Mouse (Mus musculus) lung, embryonic 15.5 days (tissue): Measurements from ENCODE around the gene Gm28041. TPM values are rescaled to one million over a fixed set of nuclear protein-coding genes. Genes with fewer than 3 reads are reported as not detected.
"Not testable (repeated sequence)": the region's sequence is repeated elsewhere in the genome, so short reads cannot be mapped to it uniquely, and the experiment has no call there.

Experiments used
- ATAC-seq: fragments of 200-750 bp; cut with Nextera tagmentation; 2 replicates; pipeline ENCODE4 v1.8.0; 2017; ENCODE audit warnings: moderate number of reproducible peaks, borderline replicate concordance; ENCODE audit not compliant: low FRiP score, low TSS enrichment; ENCODE audit errors: extremely low read depth
- H3K27ac ChIP-seq: fragments of 300-500 bp; sonication (generic); 2 replicates; pipeline ENCODE4 v1.5.1; 2015; ENCODE audit warnings: moderate library complexity, mild to moderate bottlenecking, inconsistent platforms
- H3K27me3 ChIP-seq: fragments of 300-500 bp; sonication (generic); 2 replicates; pipeline ENCODE4 v1.6.1; 2015; ENCODE audit warnings: inconsistent platforms
- H3K36me3 ChIP-seq: fragments of 300-500 bp; sonication (generic); 2 replicates; pipeline ENCODE4 v1.6.1; 2015; ENCODE audit warnings: inconsistent platforms
- H3K4me1 ChIP-seq: fragments of 300-500 bp; sonication (generic); 2 replicates; pipeline ENCODE4 v1.6.1; 2015; ENCODE audit warnings: inconsistent platforms
- H3K4me2 ChIP-seq: fragments of 300-500 bp; sonication (generic); 2 replicates; pipeline ENCODE4 v1.6.1; 2015; ENCODE audit warnings: inconsistent platforms, mild to moderate bottlenecking, moderate library complexity
- H3K4me3 ChIP-seq: fragments of 300-500 bp; sonication (generic); 2 replicates; pipeline ENCODE4 v1.5.1; 2015; ENCODE audit warnings: mild to moderate bottlenecking, inconsistent platforms
- H3K9ac ChIP-seq: fragments of 300-500 bp; sonication (generic); 2 replicates; pipeline ENCODE4 v1.6.1; 2015; ENCODE audit warnings: inconsistent platforms
- H3K9me3 ChIP-seq: fragments of 300-500 bp; sonication (generic); 2 replicates; pipeline ENCODE4 v1.6.1; 2016; ENCODE audit warnings: inconsistent platforms
- WGBS: fragments of 180-500 bp; shearing (Covaris S2); methylation state at CpG from one replicate; pipeline ENCODE4 v1.1.7; 2015; 5-methylcytosine and 5-hydroxymethylcytosine counted together
- polyA plus RNA-seq: library from polyadenylated mRNA; unstranded; fragments of >200 nt; fragmentation: Nextera tagmentation; extraction: Ambion mirVana; gene quantifications from 2 replicates; pipeline ENCODE4 v1.2.1, GENCODE M21; 2015

Gm28041 gene
- polyA plus RNA-seq: 0.46 and 0.48 TPM in 2 replicates

DNA sequence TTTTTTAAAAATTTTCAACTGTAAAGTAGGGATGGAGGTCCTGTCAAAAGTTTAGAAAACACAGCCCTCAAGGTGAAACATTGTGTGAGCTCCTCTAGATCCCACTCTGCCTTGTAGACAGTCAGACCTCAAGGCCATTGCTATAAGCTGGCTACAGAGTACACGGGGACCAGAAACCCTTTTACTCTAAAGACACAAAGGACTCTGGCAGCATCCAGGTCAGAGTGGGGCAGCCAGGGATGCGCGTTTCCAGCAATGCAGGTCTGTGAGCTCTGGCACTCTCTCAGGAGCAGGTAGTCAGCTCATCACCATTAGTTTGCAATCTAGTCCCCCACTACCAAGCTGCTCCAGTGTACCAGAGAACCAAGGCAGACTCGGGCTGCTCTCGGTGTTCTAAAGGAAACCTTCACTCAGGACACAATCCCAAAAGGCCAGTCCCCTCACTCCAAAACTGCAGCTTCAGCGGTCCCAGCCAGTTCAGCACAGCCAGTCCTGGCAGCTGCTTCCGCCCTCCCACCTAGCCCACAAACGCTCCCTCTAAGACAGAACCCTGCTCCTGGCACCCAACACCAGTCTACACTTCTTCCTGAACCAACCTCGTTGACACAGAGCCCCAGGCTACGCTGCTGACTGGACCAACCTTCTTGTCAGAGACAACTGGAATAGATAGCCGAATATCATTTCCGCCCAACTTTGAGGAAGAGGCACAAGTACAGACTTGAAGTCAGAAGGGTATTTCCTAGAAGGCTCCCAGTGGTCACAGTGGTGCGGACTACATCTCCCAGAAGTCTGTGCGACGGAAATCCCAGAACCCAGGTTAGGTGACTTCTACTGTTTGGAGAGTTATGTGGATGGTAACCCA, at the start of gene Gm28041, which contains the start of gene Zfp456:
Gene Gm28041 (minus strand): TSS at position 684 of the 862 bp plus-strand sequence.
Gene Zfp456 (minus strand): TSS at position 761 of the 862 bp plus-strand sequence.
- H3K4me2 ChIP-seq: peak within 1 kb of the TSS; percentile 60
- not testable (repeated sequence) for H3K36me3 ChIP-seq, H3K9me3 ChIP-seq, H3K27ac ChIP-seq, H3K4me1 ChIP-seq, H3K27me3 ChIP-seq
- ATAC-seq: peak; percentile 91; the same call in 1 of the 2 replicates
- peak within 1 kb of the TSS; percentile 36 for H3K9ac ChIP-seq
- WGBS: 14% methylated on average over 14 of the region's 15 CpGs
- peak within 1 kb of the TSS; percentile 54 for H3K4me3 ChIP-seq

DNA sequence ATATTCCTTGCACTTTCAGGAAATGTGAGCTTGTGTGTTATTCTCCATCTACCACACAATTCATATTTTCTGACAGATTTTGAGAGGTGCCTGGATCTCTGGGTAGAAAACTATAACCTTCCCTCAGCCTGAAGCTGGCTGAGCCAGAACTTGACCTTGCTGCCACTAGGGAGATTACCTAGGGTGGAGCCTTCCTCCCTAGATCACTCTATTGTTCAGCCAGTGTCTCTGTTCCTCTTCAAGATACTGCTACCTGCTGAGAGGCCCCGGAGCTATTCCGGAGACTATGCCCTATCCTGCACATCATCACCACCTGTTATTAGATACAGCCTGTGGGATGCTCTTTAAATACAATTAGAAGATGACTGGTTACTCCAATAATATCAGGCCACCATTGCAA, 47.0 kb upstream of the Gm28041 start:
- ATAC-seq, H3K9ac ChIP-seq, H3K4me2 ChIP-seq, H3K27ac ChIP-seq, H3K4me3 ChIP-seq, H3K27me3 ChIP-seq, H3K36me3 ChIP-seq, H3K9me3 ChIP-seq, H3K4me1 ChIP-seq: not testable (repeated sequence)
- 91% methylated on average over 2 of the region's 2 CpGs for WGBS

DNA sequence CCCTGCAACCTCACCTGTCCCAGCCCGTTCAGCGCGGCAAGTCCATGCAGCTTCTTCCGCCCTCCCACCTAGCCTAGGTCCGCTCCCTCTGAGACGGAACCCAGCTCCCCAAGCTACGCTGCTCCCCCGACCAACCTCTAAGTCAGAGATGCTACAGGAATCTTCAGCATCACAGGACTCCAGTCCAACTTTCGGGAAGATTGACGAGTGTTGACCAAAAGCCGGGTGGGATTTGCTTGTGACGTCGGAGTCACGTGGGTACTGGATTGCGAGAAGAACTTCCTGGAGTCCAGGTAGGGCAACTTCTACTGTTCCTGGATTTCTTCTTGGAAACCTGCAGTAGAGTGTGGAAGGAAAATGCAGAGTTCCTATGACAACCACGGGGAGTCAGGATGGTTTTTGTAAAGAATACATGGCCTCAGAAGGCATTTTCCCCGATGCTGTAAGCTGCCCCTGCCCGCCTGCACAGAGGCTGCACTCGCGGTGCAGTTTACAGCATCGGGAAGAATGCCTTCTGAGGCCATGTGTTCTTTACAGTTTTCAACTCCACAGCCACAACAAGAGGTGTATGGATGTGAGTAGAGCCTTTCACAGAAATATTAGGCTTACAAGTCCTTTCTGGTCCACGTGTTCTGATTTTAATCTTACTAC, 45.8 kb upstream of the Gm28041 start, which contains the start of gene Zfp459:
Gene Zfp459 (minus strand): TSS at position 212 of the 651 bp plus-strand sequence.
- 2% methylated on average over 22 of the region's 22 CpGs for WGBS
- Histone ChIP-seq H3K4me3 (peak within 1 kb of the TSS; percentile 58), H3K27ac (0 out of 2 replicates have a peak within 1 kb of the TSS, but pooled peaks have one; percentile 15), H3K4me1 (no peaks in the 10 kb centered on the region), H3K9me3 (no peaks in the 10 kb centered on the region), H3K27me3 (no peaks in the 10 kb centered on the region), H3K36me3 (no peaks in the 10 kb centered on the region), H3K4me2 (peak within 1 kb of the TSS; percentile 73), H3K9ac (peak within 1 kb of the TSS; percentile 51)
- ATAC-seq: peak; percentile 77

- H3K36me3 ChIP-seq: no peaks in the 10 kb centered on the region
- H3K4me3 ChIP-seq: peak overlapping the region; percentile 58
- H3K27me3 ChIP-seq: no peaks in the 10 kb centered on the region
- H3K9ac ChIP-seq: peak overlapping the region; percentile 51
- peak overlapping the region; percentile 73 for H3K4me2 ChIP-seq
- H3K4me1 ChIP-seq: no peaks in the 10 kb centered on the region
- 24% methylated on average over 11 of the region's 11 CpGs for WGBS
- no peaks in the 10 kb centered on the region for H3K9me3 ChIP-seq
- ATAC-seq: no peak; the same call in 1 of the 2 replicates
- 0 out of 2 replicates have a peak overlapping the region, but pooled peaks have one; percentile 15 for H3K27ac ChIP-seq
Observed at GRCm38 (mm10) chr13:67420558-67421206, 45.1 kb upstream of the Gm28041 start.

- Histone ChIP-seq H3K4me3 (no peak overlapping the region), H3K27me3 (no peaks in the 10 kb centered on the region), H3K9ac (no peak overlapping the region), H3K4me1 (no peaks in the 10 kb centered on the region), H3K9me3 (no peaks in the 10 kb centered on the region), H3K4me2 (no peak overlapping the region), H3K27ac (no peak overlapping the region), H3K36me3 (no peaks in the 10 kb centered on the region)
- ATAC-seq: no peak
- 83% methylated on average over 3 of the region's 3 CpGs for WGBS
Observed at GRCm38 (mm10) chr13:67416811-67417210, 41.3 kb upstream of the Gm28041 start.

GRCm38 (mm10) chr13:67415759-67416158, 40.2 kb upstream of the Gm28041 start:
- Histone ChIP-seq H3K36me3 (no peaks in the 10 kb centered on the region), H3K4me3 (no peak overlapping the region), H3K27ac (no peak overlapping the region), H3K9ac (no peak overlapping the region), H3K27me3 (no peaks in the 10 kb centered on the region), H3K9me3 (no peaks in the 10 kb centered on the region), H3K4me1 (no peaks in the 10 kb centered on the region), H3K4me2 (no peak overlapping the region)
- WGBS: 84% methylated on average over 6 of the region's 6 CpGs
- no peak for ATAC-seq

DNA sequence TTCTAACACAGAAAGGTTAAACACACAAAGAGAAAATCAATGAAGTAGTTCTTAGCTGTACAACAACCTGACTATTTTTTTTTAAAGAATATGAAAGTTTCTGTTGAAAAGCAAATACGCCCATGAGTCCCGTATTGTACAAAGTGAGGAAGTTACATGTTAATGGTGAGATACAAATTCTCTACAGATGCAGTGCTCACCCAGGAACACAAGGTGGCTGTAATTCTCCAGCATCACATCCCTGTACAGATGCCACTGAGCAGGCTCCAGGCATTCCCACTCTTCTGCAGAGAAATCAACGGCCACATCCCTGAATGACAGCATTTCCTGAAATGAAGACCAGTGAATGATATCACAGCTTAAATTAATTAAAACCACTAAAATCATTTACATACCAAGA, 38.1 kb upstream of the Gm28041 start:
- not testable (repeated sequence) for ATAC-seq, H3K27me3 ChIP-seq, H3K27ac ChIP-seq, H3K9ac ChIP-seq, H3K4me2 ChIP-seq, H3K36me3 ChIP-seq, H3K4me3 ChIP-seq, H3K4me1 ChIP-seq, H3K9me3 ChIP-seq
- 65% methylated on average over 3 of the region's 3 CpGs for WGBS

DNA sequence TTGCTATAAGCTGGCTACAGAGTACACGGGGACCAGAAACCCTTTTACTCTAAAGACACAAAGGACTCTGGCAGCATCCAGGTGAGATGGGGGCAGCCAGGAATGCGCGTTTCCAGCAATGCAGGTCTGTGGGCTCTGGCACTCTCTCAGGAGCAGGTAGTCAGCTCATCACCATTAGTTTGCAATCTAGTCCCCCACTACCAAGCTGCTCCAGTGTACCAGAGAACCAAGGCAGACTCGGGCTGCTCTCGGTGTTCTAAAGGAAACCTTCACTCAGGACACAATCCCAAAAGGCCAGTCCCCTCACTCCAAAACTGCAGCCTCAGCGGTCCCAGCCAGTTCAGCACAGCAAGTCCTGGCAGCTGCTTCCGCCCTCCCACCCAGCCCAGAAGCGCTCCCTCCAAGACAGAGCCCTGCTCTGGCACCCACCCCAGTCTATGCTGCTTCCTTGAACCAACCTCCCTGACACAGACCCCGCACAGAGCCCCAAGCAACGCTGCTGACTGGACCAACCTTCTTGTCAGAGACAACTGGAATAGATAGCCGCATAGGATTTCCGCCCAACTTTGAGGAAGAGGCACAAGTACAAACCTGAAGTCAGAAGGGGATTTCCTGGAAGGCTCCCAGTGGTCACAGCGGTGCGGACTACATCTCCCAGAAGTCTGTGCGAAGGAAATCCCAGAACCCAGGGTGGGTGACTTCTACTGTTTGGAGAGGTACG, 23.8 kb upstream of the Gm28041 start, which contains the start of gene Zfp429:
Gene Zfp429 (minus strand): TSS at position 637 of the 721 bp plus-strand sequence.
- ATAC-seq: peak; percentile 95
- WGBS: 3% methylated on average over 14 of the region's 16 CpGs
- Histone ChIP-seq H3K4me2 (peak within 1 kb of the TSS; percentile 56), H3K27ac (peak within 1 kb of the TSS; percentile 70), H3K9ac (peak within 1 kb of the TSS; percentile 56), H3K4me3 (peak within 1 kb of the TSS; percentile 71)
- H3K4me1 ChIP-seq, H3K9me3 ChIP-seq, H3K36me3 ChIP-seq, H3K27me3 ChIP-seq: not testable (repeated sequence)

DNA sequence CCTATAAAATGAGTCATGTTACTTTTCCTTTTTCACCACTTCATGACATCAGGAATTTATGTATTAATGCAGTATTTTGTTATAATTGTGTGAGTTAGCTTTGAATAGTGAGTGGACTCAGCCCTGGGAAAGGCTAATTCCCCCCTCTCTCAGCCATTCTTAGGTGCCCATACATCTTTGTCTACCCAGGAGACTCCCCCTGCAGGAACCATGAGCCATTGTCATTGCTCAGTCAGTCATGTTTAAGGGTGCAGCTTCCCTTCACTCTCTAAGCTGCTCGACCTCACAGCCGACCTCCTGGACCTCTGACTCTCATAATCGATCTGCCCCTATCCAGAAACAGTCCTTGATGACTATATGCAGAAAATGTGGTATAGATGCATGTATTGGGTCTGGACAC, 722 bp upstream of the Gm28041 start:
- H3K36me3 ChIP-seq, ATAC-seq, H3K9me3 ChIP-seq, H3K4me1 ChIP-seq, H3K9ac ChIP-seq, H3K4me2 ChIP-seq, H3K27ac ChIP-seq, H3K4me3 ChIP-seq, H3K27me3 ChIP-seq: not testable (repeated sequence)
- WGBS: 75% methylated on average over 3 of the region's 3 CpGs

- Histone ChIP-seq H3K4me2 (peak within 1 kb of the TSS; percentile 70), H3K4me1 (peaks cover 11% of the 10 kb centered on the region; the same call in 1 of the 2 replicates), H3K9ac (peak within 1 kb of the TSS; percentile 69), H3K36me3 (no peaks in the 10 kb centered on the region), H3K4me3 (peak within 1 kb of the TSS; percentile 68), H3K27me3 (no peaks in the 10 kb centered on the region), H3K9me3 (no peaks in the 10 kb centered on the region), H3K27ac (peak within 1 kb of the TSS; percentile 38)
- ATAC-seq: peak; percentile 94
- under 1% methylated on average over 15 of the region's 15 CpGs for WGBS
Observed at GRCm38 (mm10) chr13:67360131-67360744, 15.3 kb downstream of the Gm28041 start, which contains the start of the genes Gm28044 and Zfp953. Gm28044 (minus strand) TSS chr13:67360536. Zfp953 (minus strand) TSS chr13:67360605.

GRCm38 (mm10) chr13:67351854-67352253, 23.7 kb downstream of the Gm28041 start:
- Histone ChIP-seq H3K27ac (no peak overlapping the region), H3K4me3 (no peak overlapping the region), H3K9ac (no peak overlapping the region), H3K4me1 (no peaks in the 10 kb centered on the region), H3K27me3 (no peaks in the 10 kb centered on the region), H3K36me3 (no peaks in the 10 kb centered on the region), H3K9me3 (no peaks in the 10 kb centered on the region), H3K4me2 (no peak overlapping the region)
- no peak for ATAC-seq
